Mouse (Mus musculus) urinary bladder, adult 18-20 months (tissue): Measurements from ENCODE around the gene 7530416G11Rik.
A peak's percentile ranks its signal among the peaks of the same experiment; 100 is the strongest.

Experiments used
- DNase-seq, 2 experiments: peaks; one replicate each; pipeline ENCODE4 v3.0.0; 2022; ENCODE audit warnings: low spot score in 2 of 2, mixed read lengths in 2 of 2

The 7530416G11Rik gene

GRCm38 (mm10) chr15:85503127-85503526, at the start of gene 7530416G11Rik:
Gene 7530416G11Rik, minus strand, starts transcription at chr15:85503227.
- no peak for DNase-seq

GRCm38 (mm10) chr15:85546500-85546899, 43.5 kb upstream of the 7530416G11Rik start:
- DNase-seq: no peak

- no peak for DNase-seq
Measured at GRCm38 (mm10) chr15:85545369-85545768, 42.3 kb upstream of the 7530416G11Rik start.

GRCm38 (mm10) chr15:85538170-85538569, 35.1 kb upstream of the 7530416G11Rik start:
- no peak for DNase-seq

GRCm38 (mm10) chr15:85537151-85537550, 34.1 kb upstream of the 7530416G11Rik start:
- DNase-seq: no peak

GRCm38 (mm10) chr15:85534646-85535045, 31.6 kb upstream of the 7530416G11Rik start:
- DNase-seq: no peak

GRCm38 (mm10) chr15:85534215-85534614, 31.2 kb upstream of the 7530416G11Rik start:
- no peak for DNase-seq

GRCm38 (mm10) chr15:85532063-85532462, 29.0 kb upstream of the 7530416G11Rik start:
- DNase-seq: no peak

GRCm38 (mm10) chr15:85529911-85530310, 26.9 kb upstream of the 7530416G11Rik start:
- DNase-seq: no peak

GRCm38 (mm10) chr15:85524404-85524950, 21.4 kb upstream of the 7530416G11Rik start:
- no peak for DNase-seq

GRCm38 (mm10) chr15:85523173-85523991, 20.4 kb upstream of the 7530416G11Rik start:
- peak in 1 of 2 experiments; percentile 38 for DNase-seq

- DNase-seq: no peak
Measured at GRCm38 (mm10) chr15:85519438-85519837, 16.4 kb upstream of the 7530416G11Rik start.

- DNase-seq: no peak
Measured at GRCm38 (mm10) chr15:85507370-85508014, 4.5 kb upstream of the 7530416G11Rik start.

GRCm38 (mm10) chr15:85506680-85507079, 3.7 kb upstream of the 7530416G11Rik start:
- no peak for DNase-seq

GRCm38 (mm10) chr15:85505118-85505925, 2.3 kb upstream of the 7530416G11Rik start:
- DNase-seq: peak in 1 of 2 experiments; percentile 37

GRCm38 (mm10) chr15:85500267-85500666, 2.8 kb downstream of the 7530416G11Rik start:
- no peak for DNase-seq

GRCm38 (mm10) chr15:85497981-85498475, 5.0 kb downstream of the 7530416G11Rik start:
- no peak for DNase-seq

- no peak for DNase-seq
Measured at GRCm38 (mm10) chr15:85497548-85497947, 5.5 kb downstream of the 7530416G11Rik start.

- DNase-seq: no peak
Measured at GRCm38 (mm10) chr15:85494163-85494621, 8.8 kb downstream of the 7530416G11Rik start.

GRCm38 (mm10) chr15:85489751-85490150, 13.3 kb downstream of the 7530416G11Rik start:
- DNase-seq: no peak

- DNase-seq: no peak
Measured at GRCm38 (mm10) chr15:85488900-85489299, 14.1 kb downstream of the 7530416G11Rik start.
